Mouse (Mus musculus): ENCODE data around the gene Lin7b. TPM values are rescaled to one million over a fixed set of nuclear protein-coding genes. Genes with fewer than 3 reads are reported as not detected.
A peak's percentile ranks its signal among the peaks of the same experiment; 100 is the strongest.
"Not testable (repeated sequence)": the region's sequence is repeated elsewhere in the genome, so short reads cannot be mapped to it uniquely, and the experiment has no call there.

The Lin7b gene
- polyA plus RNA-seq, 1 experiment, result 1.0 TPM

DNA sequence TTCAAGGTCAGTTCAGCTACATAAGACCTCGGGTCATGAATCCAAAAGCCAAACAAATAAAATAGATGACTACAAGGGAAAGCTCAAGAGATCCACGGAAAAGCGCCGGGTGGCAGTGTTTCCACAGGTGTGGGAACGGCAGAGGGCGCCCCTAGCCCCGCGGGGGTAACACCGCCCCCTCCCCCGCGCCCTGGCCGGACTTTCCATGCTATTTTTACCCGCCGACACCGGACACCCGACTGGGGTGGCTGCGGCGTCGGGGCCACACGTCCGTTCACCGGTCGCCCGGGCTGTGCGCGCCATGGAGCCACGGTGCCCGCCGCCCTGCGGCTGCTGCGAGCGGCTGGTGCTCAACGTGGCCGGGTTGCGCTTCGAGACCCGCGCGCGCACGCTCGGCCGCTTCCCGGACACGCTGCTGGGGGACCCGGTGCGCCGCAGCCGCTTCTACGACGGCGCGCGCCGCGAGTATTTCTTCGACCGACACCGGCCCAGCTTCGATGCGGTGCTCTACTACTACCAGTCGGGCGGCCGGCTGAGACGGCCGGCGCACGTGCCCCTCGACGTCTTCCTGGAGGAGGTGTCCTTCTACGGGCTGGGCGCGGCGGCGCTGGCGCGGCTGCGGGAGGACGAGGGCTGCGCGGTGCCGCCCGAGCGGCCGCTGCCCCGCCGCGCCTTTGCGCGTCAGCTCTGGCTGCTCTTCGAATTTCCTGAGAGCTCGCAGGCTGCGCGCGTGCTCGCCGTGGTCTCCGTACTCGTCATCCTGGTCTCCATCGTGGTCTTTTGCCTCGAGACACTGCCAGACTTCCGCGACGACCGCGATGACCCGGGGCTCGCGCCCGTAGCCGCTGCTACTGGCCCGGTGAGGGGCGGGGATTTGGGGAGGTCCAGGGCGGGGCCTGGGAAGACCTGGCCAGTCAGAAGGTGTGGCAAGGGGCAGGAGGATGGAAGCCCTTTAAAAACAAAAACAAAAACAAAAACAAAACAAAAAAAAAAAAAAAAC, 36.1 kb upstream of the Lin7b start:
- no peak for DNase-seq
- peaks cover 19% of the 10 kb centered on the region for H3K27me3 ChIP-seq (ENCODE audit: control insufficient read depth, insufficient read depth, low read length)
- H3K36me3 ChIP-seq (ENCODE audit: control insufficient read depth, insufficient read depth, low read length), result no peaks in the 10 kb centered on the region
- H3K4me3 ChIP-seq (ENCODE audit: control insufficient read depth, insufficient read depth, low read length), result peak overlapping the region; percentile 21
- H3K27ac ChIP-seq (ENCODE audit: control insufficient read depth, insufficient read depth, low read length), result no peak overlapping the region
- 2% methylated on average over 114 of the region's 114 CpGs for whole genome bisulfite sequencing
- H3K4me1 ChIP-seq (replicated peaks; ENCODE audit: control insufficient read depth, insufficient read depth, low read length), result peaks cover 6% of the 10 kb centered on the region; the same call in 1 of the 2 replicates
- TF ChIP-seq CTCF (IDR thresholded peaks at IDR 0.05; ENCODE audit: borderline replicate concordance, control insufficient read depth, extremely low read depth, insufficient read depth, low read length, poor library complexity), result 0 out of 2 replicates have a peak, but pooled peaks have one; percentile 12
- TF ChIP-seq POLR2A (IDR thresholded peaks at IDR 0.05; ENCODE audit: control insufficient read depth, extremely low read depth, insufficient read depth, low read length, poor library complexity), result no peak

- peaks cover 19% of the 10 kb centered on the region for H3K27me3 ChIP-seq (ENCODE audit: control insufficient read depth, insufficient read depth, low read length)
- peak; percentile 81 for DNase-seq
- H3K36me3 ChIP-seq (ENCODE audit: control insufficient read depth, insufficient read depth, low read length), result no peaks in the 10 kb centered on the region
- H3K27ac ChIP-seq (ENCODE audit: control insufficient read depth, insufficient read depth, low read length), result no peak within 1 kb of the TSS
- peak; percentile 88; the same call in 1 of the 2 replicates for TF ChIP-seq CTCF (IDR thresholded peaks at IDR 0.05; ENCODE audit: borderline replicate concordance, control insufficient read depth, extremely low read depth, insufficient read depth, low read length, poor library complexity)
- no peak for TF ChIP-seq POLR2A (IDR thresholded peaks at IDR 0.05; ENCODE audit: control insufficient read depth, extremely low read depth, insufficient read depth, low read length, poor library complexity)
- 12% methylated on average over 28 of the region's 28 CpGs for WGBS
- peak within 1 kb of the TSS; percentile 21 for H3K4me3 ChIP-seq (ENCODE audit: control insufficient read depth, insufficient read depth, low read length)
- H3K4me1 ChIP-seq (replicated peaks; ENCODE audit: control insufficient read depth, insufficient read depth, low read length), result peaks cover 6% of the 10 kb centered on the region; the same call in 1 of the 2 replicates
These were observed 35.0 kb upstream of the Lin7b start, which contains the start of gene Kcna7 for GRCm38 (mm10) chr7:45405091-45406075. Kcna7 (plus strand) TSS chr7:45405653.

- Histone ChIP-seq H3K4me3 (ENCODE audit: control insufficient read depth, insufficient read depth, low read length) (no peak overlapping the region), H3K27me3 (ENCODE audit: control insufficient read depth, insufficient read depth, low read length) (peaks cover 19% of the 10 kb centered on the region), H3K36me3 (ENCODE audit: control insufficient read depth, insufficient read depth, low read length) (no peaks in the 10 kb centered on the region), H3K4me1 (replicated peaks; ENCODE audit: control insufficient read depth, insufficient read depth, low read length) (peaks cover 6% of the 10 kb centered on the region; the same call in 1 of the 2 replicates), H3K27ac (ENCODE audit: control insufficient read depth, insufficient read depth, low read length) (no peak overlapping the region)
- TF ChIP-seq CTCF (IDR thresholded peaks at IDR 0.05; ENCODE audit: borderline replicate concordance, control insufficient read depth, extremely low read depth, insufficient read depth, low read length, poor library complexity) (no peak), POLR2A (IDR thresholded peaks at IDR 0.05; ENCODE audit: control insufficient read depth, extremely low read depth, insufficient read depth, low read length, poor library complexity) (no peak)
- peak; percentile 67 for DNase-seq
- WGBS, result 41% methylated on average over 6 of the region's 6 CpGs
These were observed 33.3 kb upstream of the Lin7b start for GRCm38 (mm10) chr7:45403532-45404261.

DNA sequence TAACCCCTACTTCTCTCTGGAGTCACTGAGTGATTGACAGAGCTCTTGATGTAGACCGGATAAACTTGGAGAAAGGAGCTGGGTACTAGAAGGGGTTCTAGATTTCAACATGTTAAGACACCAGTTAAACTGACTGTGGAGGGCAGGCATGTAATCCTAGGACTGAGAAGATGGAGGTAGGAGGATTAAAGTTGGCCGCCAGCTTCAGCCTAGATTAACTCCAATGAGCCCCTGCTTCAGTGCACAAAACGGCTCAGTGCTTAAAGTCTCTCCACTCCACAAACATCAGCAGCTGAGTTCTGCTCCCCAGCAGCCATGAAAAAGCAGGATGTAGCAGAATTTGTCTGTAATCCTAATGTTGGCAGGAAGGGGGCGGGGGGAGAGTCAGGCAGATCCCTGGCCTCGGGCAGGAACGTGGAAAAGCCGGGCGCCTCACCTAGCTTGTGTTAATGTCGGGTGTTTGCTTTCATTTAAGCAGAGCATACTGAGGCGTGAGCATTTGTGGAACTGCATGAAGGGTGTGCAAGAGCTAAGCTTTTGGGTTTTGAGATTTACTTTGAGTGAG, 31.2 kb upstream of the Lin7b start:
- peaks cover 13% of the 10 kb centered on the region for H3K27me3 ChIP-seq (ENCODE audit: control insufficient read depth, insufficient read depth, low read length)
- peaks cover 4% of the 10 kb centered on the region; the same call in 1 of the 2 replicates for H3K4me1 ChIP-seq (replicated peaks; ENCODE audit: control insufficient read depth, insufficient read depth, low read length)
- no peak overlapping the region for H3K4me3 ChIP-seq (ENCODE audit: control insufficient read depth, insufficient read depth, low read length)
- H3K36me3 ChIP-seq (ENCODE audit: control insufficient read depth, insufficient read depth, low read length), result no peaks in the 10 kb centered on the region
- H3K27ac ChIP-seq (ENCODE audit: control insufficient read depth, insufficient read depth, low read length), result no peak overlapping the region
- 79% methylated on average over 10 of the region's 10 CpGs for WGBS
- TF ChIP-seq CTCF (IDR thresholded peaks at IDR 0.05; ENCODE audit: borderline replicate concordance, control insufficient read depth, extremely low read depth, insufficient read depth, low read length, poor library complexity) (no peak), POLR2A (IDR thresholded peaks at IDR 0.05; ENCODE audit: control insufficient read depth, extremely low read depth, insufficient read depth, low read length, poor library complexity) (no peak)
- DNase-seq, result no peak

DNA sequence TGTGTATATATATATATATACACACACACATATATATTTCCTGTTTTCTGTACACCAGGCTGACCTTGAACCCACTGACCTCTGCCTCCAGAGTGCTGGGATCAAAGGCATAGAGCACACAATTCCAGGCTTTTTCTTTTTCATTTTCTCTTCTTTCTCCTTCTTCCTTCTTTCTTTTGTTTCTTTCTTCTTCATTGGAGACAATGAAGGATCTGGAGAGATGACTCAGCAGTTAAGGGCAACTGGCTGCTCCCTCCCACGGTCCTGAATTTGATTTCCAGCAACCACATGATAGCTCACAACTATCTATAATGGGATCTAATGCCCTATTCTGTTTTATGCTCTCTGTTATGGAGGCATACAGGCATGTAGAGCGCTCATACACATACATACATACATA, 26.4 kb upstream of the Lin7b start:
- TF ChIP-seq CTCF (IDR thresholded peaks at IDR 0.05; ENCODE audit: borderline replicate concordance, control insufficient read depth, extremely low read depth, insufficient read depth, low read length, poor library complexity), result no peak
- TF ChIP-seq POLR2A (IDR thresholded peaks at IDR 0.05; ENCODE audit: control insufficient read depth, extremely low read depth, insufficient read depth, low read length, poor library complexity), result no peak
- WGBS, result 56% methylated on average over 2 of the region's 2 CpGs
- Histone ChIP-seq H3K4me3 (ENCODE audit: control insufficient read depth, insufficient read depth, low read length) (no peak overlapping the region), H3K36me3 (ENCODE audit: control insufficient read depth, insufficient read depth, low read length) (peaks cover 6% of the 10 kb centered on the region), H3K27me3 (ENCODE audit: control insufficient read depth, insufficient read depth, low read length) (no peaks in the 10 kb centered on the region), H3K4me1 (replicated peaks; ENCODE audit: control insufficient read depth, insufficient read depth, low read length) (peaks cover 10% of the 10 kb centered on the region), H3K27ac (ENCODE audit: control insufficient read depth, insufficient read depth, low read length) (no peak overlapping the region)
- DNase-seq, result no peak

DNA sequence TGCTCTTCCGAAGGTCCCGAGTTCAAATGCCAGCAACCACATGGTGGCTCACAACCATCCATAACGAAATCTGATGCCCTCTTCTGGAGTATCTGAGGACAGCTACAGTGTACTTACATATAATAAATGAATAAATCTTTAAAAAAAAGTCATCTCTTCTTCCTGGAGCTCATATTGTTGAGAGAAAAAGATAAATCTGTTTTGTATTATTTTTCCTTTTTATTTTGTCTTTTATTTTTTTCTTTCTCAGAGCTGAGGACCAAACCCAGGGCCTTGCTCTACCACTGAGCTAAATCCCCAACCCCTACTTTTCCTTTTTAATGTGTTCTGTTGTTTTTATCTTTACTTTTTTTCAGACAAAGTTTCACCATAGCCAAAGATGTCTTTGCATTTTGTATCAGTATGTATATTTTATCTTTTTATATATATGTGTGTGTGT, 26.0 kb upstream of the Lin7b start:
- not testable (repeated sequence) for DNase-seq; H3K4me1 ChIP-seq (replicated peaks; ENCODE audit: control insufficient read depth, insufficient read depth, low read length); H3K27ac ChIP-seq (ENCODE audit: control insufficient read depth, insufficient read depth, low read length); H3K27me3 ChIP-seq (ENCODE audit: control insufficient read depth, insufficient read depth, low read length); H3K36me3 ChIP-seq (ENCODE audit: control insufficient read depth, insufficient read depth, low read length)
- H3K4me3 ChIP-seq (ENCODE audit: control insufficient read depth, insufficient read depth, low read length), result peak overlapping the region; percentile 48
- 3% methylated on average over 3 of the region's 3 CpGs for WGBS

Measured in thymus, adult 2 months (tissue).